Mouse (Mus musculus) liver, embryonic 11.5 days (tissue): Measurements from ENCODE around the gene Ngf. TPM values are rescaled to one million over a fixed set of nuclear protein-coding genes. Genes with fewer than 3 reads are reported as not detected.

ENCODE experiments used
- ATAC-seq: fragments of 200-750 bp; cut with Nextera tagmentation; replicated peaks from 2 replicates; pipeline ENCODE4 v1.8.0; 2017; ENCODE audit warnings: moderate number of reproducible peaks, mild to moderate bottlenecking, moderate TSS enrichment, moderate library complexity; ENCODE audit not compliant: low FRiP score
- DNase-seq: peaks from one replicate; pipeline ENCODE4 v3.0.0-alpha.2; 2017; ENCODE audit warnings: low spot score
- H3K27ac ChIP-seq: fragments of 300-500 bp; sonication (generic); 2 replicates; pipeline ENCODE4 v1.5.1; 2014; ENCODE audit warnings: mild to moderate bottlenecking, low read depth, low read length, control low read depth
- H3K27me3 ChIP-seq: fragments of 300-500 bp; sonication (generic); replicated peaks from 2 replicates; pipeline ENCODE4 v1.6.1; 2014; ENCODE audit warnings: low read length, mixed read lengths; ENCODE audit not compliant: control insufficient read depth, insufficient read depth
- H3K36me3 ChIP-seq: fragments of 300-500 bp; sonication (generic); 2 replicates; pipeline ENCODE4 v1.6.1; 2014; ENCODE audit warnings: mild to moderate bottlenecking, low read length, moderate library complexity, mixed read lengths; ENCODE audit not compliant: control insufficient read depth, insufficient read depth
- H3K4me1 ChIP-seq: fragments of 300-500 bp; sonication (generic); replicated peaks from 2 replicates; pipeline ENCODE4 v1.6.1; 2014; ENCODE audit warnings: low read length, mixed read lengths; ENCODE audit not compliant: control insufficient read depth, insufficient read depth
- H3K4me2 ChIP-seq: fragments of 300-500 bp; sonication (generic); 2 replicates; pipeline ENCODE4 v1.6.1; 2014; ENCODE audit warnings: mild to moderate bottlenecking, control low read depth, moderate library complexity
- H3K4me3 ChIP-seq: fragments of 300-500 bp; sonication (generic); 2 replicates; pipeline ENCODE4 v1.5.1; 2014; ENCODE audit warnings: low read depth, low read length, control low read depth
- H3K9ac ChIP-seq: fragments of 300-500 bp; sonication (generic); 2 replicates; pipeline ENCODE4 v1.6.1; 2014; ENCODE audit warnings: low read depth, low read length, control low read depth
- H3K9me3 ChIP-seq: fragments of 300-500 bp; sonication (generic); 2 replicates; pipeline ENCODE4 v1.6.1; 2016; ENCODE audit warnings: low read length, inconsistent platforms, mixed read lengths; ENCODE audit not compliant: control insufficient read depth
- WGBS: fragments of 180-500 bp; shearing (Covaris S2); extraction: QIAGEN DNeasy Blood & Tissue Kit; methylation state at CpG from one replicate; pipeline ENCODE4 v1.1.7; 2014; 5-methylcytosine and 5-hydroxymethylcytosine counted together
- polyA plus RNA-seq: library from polyadenylated mRNA; unstranded; fragments of >200 nt; fragmentation: Nextera tagmentation; extraction: Ambion mirVana; gene quantifications from 2 replicates; pipeline ENCODE4 v1.2.1, GENCODE M21; 2014

Ngf gene
- polyA plus RNA-seq, result not detected in 2 replicates

DNA sequence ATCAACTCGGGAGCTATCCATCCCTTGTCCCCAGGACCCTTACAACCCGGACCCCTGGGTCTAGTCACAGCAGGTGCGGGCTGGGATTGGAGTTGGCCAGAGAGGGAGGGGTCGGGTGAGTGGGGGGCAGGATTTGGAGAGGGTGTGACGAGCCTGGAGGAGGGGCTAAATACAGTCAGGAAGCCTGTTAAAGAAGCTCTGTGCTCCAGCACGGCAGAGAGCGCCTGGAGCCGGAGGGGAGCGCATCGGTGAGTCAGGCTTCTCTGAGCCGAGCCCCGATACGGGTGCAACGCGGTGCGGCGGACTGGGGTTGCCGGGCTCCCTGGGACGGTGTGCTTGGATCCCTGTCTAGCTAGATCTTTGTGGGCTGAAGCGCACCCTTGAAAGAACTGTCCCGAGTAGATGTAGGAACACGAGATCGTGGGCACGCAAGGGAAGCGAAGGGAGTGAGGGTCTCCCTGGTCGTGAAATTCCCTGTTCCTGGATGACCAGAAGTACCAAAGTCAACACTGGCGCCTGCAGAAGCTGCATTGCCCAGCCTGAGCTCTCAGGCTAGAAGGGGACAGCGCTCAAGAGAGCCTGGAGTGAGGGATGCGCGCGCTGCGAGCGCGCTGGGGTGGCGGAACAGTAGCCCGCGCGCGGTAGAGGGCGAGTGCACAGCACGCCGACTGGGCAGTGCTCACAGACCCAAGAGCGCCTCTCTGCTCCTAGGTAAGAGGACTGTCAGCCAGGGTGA is at the start of gene Ngf:
TSS of gene Ngf (plus strand) at position 207 of the 736 bp plus-strand sequence.
- Histone ChIP-seq H3K36me3 (no peaks in the 10 kb centered on the region), H3K4me3 (peak within 1 kb of the TSS; percentile 32; the same call in 1 of the 2 replicates), H3K27me3 (peaks cover 33% of the 10 kb centered on the region), H3K4me1 (no peaks in the 10 kb centered on the region), H3K27ac (no peak within 1 kb of the TSS), H3K9me3 (no peaks in the 10 kb centered on the region), H3K4me2 (peak within 1 kb of the TSS; percentile 58), H3K9ac (no peak within 1 kb of the TSS)
- ATAC-seq (no peak), DNase-seq (no peak)
- 2% methylated on average over 43 of the region's 43 CpGs for WGBS

DNA sequence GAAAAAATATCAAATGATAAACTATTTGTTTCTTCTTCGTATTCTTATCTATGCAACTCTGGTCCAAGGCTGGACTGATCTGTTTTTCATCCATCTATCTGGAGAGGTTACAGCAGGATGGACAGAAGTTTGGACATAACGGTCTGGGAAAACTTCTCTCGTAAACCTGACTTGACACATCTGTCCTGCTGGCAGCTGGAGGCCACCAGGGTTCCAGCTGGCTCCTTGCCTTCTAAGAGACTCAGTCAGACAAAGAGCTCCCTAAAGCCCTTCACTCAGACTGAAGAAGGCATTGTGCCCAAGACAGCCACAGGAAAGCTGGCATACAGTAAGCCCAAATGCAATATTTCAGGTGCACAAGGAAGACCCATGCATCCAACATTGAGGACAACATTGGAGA is 24.2 kb upstream of the Ngf start:
- no peaks in the 10 kb centered on the region for H3K9me3 ChIP-seq
- no peak overlapping the region for H3K9ac ChIP-seq
- no peak overlapping the region for H3K4me2 ChIP-seq
- DNase-seq, result no peak
- H3K4me3 ChIP-seq, result no peak overlapping the region
- H3K27me3 ChIP-seq, result no peaks in the 10 kb centered on the region
- no peaks in the 10 kb centered on the region for H3K4me1 ChIP-seq
- ATAC-seq, result no peak
- H3K36me3 ChIP-seq, result no peaks in the 10 kb centered on the region
- H3K27ac ChIP-seq, result no peak overlapping the region
- 69% methylated on average over 3 of the region's 3 CpGs for WGBS

DNA sequence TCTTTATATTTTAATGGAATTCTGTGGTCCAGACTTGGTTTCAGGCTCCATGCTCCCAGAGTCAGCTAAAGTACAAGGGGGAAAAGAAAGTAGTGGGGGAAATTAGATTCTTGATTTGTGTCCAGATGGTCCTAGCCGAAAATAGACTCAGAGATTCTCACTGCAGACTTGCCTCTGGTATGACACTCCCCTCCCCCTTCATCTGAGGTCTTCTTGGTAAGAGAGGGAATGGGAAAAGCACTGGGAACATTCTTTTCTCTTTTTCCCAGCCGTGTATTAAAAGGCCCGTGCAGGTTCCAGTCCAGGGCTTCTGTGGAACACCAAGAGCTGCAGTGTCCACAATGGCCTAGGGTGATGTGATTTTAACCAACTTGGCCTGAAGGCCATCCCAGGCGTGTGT is 23.0 kb upstream of the Ngf start:
- no peak overlapping the region for H3K4me2 ChIP-seq
- no peaks in the 10 kb centered on the region for H3K9me3 ChIP-seq
- no peak overlapping the region for H3K4me3 ChIP-seq
- H3K27me3 ChIP-seq, result no peaks in the 10 kb centered on the region
- WGBS, result 70% methylated on average over 4 of the region's 4 CpGs
- DNase-seq, result no peak
- H3K4me1 ChIP-seq, result no peaks in the 10 kb centered on the region
- no peak overlapping the region for H3K9ac ChIP-seq
- H3K36me3 ChIP-seq, result no peaks in the 10 kb centered on the region
- no peak for ATAC-seq
- H3K27ac ChIP-seq, result no peak overlapping the region

DNA sequence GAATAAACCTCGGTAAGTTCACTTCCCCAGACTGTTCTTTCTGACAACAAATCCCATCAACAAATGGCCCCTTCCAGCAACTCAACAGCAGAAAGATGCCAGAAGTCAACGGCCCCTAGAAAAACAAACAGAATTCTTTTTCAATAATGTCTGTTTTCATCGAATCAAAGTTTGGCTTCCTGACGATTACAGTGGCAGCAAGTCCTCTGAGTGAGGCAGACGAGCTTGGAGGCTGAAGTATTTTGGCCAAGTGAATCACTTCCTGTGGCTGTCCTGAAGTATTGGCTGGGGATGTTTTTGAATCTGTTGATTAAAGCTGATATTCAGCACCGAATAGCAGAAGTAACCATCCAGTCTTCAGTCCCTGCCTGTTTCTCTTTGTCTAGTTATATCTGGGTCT is 15.2 kb upstream of the Ngf start:
- WGBS, result 66% methylated on average over 6 of the region's 6 CpGs
- H3K27me3 ChIP-seq, result no peaks in the 10 kb centered on the region
- ATAC-seq, result no peak

DNA sequence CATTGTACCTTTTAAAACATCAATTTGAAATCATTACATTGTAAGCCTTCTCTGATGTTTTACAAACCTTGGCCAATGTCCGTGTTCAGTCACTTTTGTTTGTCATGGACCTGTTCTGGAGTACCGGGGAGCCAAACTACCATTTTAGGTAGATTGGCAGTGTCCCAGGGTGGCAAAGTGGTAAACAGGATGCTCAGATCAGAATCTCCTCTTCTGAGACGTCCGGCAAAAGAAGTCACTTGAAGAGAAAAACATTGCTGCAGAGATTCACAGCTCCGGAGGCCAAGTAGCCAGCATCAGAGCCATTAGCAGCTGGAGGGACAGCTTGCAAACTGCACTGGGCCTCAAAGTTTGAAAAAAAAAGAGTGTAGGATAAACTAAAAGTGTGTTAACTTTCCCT is 9.2 kb upstream of the Ngf start:
- no peak for DNase-seq
- Histone ChIP-seq H3K9me3 (no peaks in the 10 kb centered on the region), H3K36me3 (no peaks in the 10 kb centered on the region)

More for the DNA sequence above, 15.2 kb upstream of the Ngf start:
- no peaks in the 10 kb centered on the region for H3K9me3 ChIP-seq
- H3K4me2 ChIP-seq, result no peak overlapping the region
- no peak overlapping the region for H3K27ac ChIP-seq
- H3K36me3 ChIP-seq, result no peaks in the 10 kb centered on the region
- no peak overlapping the region for H3K9ac ChIP-seq
- no peak overlapping the region for H3K4me3 ChIP-seq
- DNase-seq, result no peak
- H3K4me1 ChIP-seq, result no peaks in the 10 kb centered on the region

DNA sequence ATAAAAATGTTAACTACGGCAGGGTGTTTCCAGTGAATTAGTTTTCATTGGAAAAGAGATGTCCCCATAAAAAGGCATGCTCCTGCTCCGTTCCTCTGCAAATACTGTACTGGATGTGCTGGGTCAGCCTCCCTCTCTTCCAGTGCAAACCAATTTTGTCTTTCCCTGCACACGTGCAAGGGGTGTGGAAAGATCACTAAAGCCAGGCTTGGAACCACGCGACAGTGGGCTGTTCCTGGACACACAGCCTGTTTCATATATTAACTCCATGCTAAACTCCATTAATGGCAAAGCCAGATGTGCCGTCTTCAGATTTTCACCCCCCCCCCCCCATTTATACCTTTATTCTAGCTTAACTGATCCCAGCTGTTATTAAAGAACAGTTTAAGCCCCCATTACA is 8.7 kb upstream of the Ngf start:
- Histone ChIP-seq H3K27me3 (no peaks in the 10 kb centered on the region), H3K36me3 (no peaks in the 10 kb centered on the region), H3K9me3 (no peaks in the 10 kb centered on the region), H3K4me3 (no peak overlapping the region), H3K9ac (no peak overlapping the region), H3K4me1 (no peaks in the 10 kb centered on the region), H3K27ac (no peak overlapping the region), H3K4me2 (no peak overlapping the region)
- no peak for DNase-seq
- 82% methylated on average over 6 of the region's 6 CpGs for WGBS
- ATAC-seq, result no peak

More for the DNA sequence above, 9.2 kb upstream of the Ngf start:
- WGBS, result 79% methylated on average over 5 of the region's 5 CpGs
- Histone ChIP-seq H3K4me1 (no peaks in the 10 kb centered on the region), H3K4me2 (no peak overlapping the region), H3K27me3 (no peaks in the 10 kb centered on the region), H3K9ac (no peak overlapping the region), H3K27ac (no peak overlapping the region), H3K4me3 (no peak overlapping the region)
- no peak for ATAC-seq

DNA sequence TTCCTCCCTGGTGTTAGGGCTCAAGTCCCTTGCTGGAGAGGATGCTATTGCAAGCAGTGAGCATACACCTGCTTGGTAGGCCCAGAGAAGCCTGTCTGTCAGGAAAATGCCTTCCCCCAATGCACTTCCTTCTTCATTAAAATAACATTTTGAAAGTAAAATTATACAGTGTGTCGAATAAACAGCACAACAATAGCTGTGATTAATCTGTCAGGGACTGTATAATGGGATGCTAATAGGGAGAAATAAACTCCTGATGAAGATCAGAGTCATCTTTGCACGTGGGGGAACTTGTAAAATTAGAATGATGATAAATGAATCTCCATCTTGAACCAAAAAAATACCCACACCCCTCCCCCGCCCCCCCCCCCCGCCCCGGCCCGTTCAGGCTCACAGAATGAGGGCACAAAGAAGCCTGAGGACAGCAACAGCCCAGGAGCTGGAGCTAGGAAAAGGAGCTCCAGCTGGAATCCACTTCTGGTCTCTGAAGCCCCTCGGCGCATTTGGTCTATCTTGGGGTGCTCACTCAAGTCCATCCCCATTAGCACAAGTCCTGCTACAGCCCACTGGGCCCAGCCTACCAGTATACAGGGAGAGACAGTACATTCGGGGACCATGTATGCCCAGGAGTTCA is 6.9 kb upstream of the Ngf start:
- ATAC-seq, result no peak
- Histone ChIP-seq H3K27me3 (no peaks in the 10 kb centered on the region; the same call in none of the 2 replicates), H3K36me3 (no peaks in the 10 kb centered on the region), H3K4me1 (no peaks in the 10 kb centered on the region), H3K9me3 (no peaks in the 10 kb centered on the region), H3K4me2 (no peak overlapping the region), H3K9ac (no peak overlapping the region), H3K4me3 (no peak overlapping the region), H3K27ac (no peak overlapping the region)
- no peak for DNase-seq
- WGBS, result 62% methylated on average over 9 of the region's 9 CpGs

DNA sequence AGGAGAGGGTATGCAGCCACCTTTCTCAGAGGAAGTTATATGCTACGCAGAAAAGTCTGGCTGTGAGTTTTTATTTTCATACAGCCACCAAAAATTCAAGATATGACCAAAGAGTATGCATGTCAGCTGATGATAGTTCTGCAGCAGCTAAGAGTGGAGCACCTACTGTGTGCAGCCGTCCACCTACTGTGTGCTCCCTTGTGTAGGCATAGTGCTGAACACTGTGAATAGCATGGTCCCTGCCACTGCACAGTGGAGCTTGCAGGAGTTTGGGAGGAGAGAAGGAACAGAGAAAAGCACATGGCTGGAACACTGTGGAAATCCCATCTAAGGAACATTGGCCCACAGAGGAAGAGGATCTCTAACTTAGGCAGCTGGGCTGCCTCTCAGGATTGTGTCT is 6.4 kb upstream of the Ngf start:
- Histone ChIP-seq H3K9ac (no peak overlapping the region), H3K27me3 (peaks cover 2% of the 10 kb centered on the region), H3K4me2 (no peak overlapping the region), H3K4me1 (no peaks in the 10 kb centered on the region), H3K36me3 (no peaks in the 10 kb centered on the region), H3K4me3 (no peak overlapping the region), H3K27ac (no peak overlapping the region), H3K9me3 (no peaks in the 10 kb centered on the region)
- no peak for DNase-seq
- WGBS, result 80% methylated on average over 2 of the region's 2 CpGs
- no peak for ATAC-seq

DNA sequence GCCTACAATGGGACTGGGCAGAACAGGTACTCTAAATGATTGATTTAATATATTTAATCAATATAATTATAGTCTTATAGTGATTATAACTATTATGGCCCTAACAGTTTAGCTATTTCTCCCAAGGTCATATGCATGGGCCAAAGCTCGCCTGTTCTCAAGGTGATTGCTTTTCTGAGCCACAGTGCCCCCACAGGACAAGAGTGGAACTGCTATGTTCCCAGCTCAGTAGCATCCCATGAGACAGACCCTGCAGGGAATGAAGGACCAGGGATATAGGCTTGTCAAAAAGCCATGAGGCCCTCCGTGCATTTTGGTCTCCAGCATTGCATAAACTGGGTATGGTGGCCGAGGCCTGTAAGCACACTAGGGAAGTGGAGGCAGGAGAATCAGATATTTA is 3.1 kb upstream of the Ngf start:
- H3K9me3 ChIP-seq, result no peaks in the 10 kb centered on the region
- no peak overlapping the region for H3K4me2 ChIP-seq
- WGBS, result 20% methylated on average over 3 of the region's 3 CpGs
- peaks cover 33% of the 10 kb centered on the region for H3K27me3 ChIP-seq
- peak; percentile 36 for DNase-seq
- no peaks in the 10 kb centered on the region for H3K36me3 ChIP-seq
- H3K27ac ChIP-seq, result no peak overlapping the region
- H3K4me1 ChIP-seq, result no peaks in the 10 kb centered on the region
- no peak overlapping the region for H3K9ac ChIP-seq
- no peak overlapping the region for H3K4me3 ChIP-seq
- no peak for ATAC-seq
